Mouse (Mus musculus): ENCODE measurements around the gene Nr6a1.

Nr6a1 gene

GRCm38 (mm10) chr2:38675366-38675969 lies 252.0 kb downstream of the Nr6a1 start:
- no peak for DNase-seq (ENCODE audit: low spot score)
